Mouse (Mus musculus): ENCODE measurements around the gene Cabp7. TPM values are rescaled to one million over a fixed set of nuclear protein-coding genes. Genes with fewer than 3 reads are reported as not detected.

Cabp7 gene
- polyA plus RNA-seq, 1 experiment from 2014 or later, result 0.11 TPM

DNA sequence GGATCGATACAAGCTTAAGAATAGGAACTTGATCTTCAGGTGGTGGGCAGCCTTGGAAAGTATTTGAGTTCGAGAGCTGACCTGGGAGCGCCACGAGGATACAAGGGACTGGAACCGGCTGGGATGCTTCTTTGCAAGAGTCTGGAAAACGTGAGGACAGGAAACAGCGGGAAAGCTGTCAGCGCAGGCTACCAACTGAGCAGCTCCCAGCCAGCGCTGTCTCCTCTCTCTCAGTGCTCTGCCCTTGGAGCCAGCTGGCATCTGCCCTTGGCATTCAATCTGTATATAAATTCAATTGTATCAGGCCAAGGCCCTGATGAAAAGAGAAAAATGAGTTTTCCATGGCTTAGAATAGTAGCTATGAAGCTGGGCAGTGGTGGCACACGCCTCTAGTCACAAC is 55.4 kb downstream of the Cabp7 start:
- H3K4me3 ChIP-seq, result no peak overlapping the region
- H3K36me3 ChIP-seq, result no peaks in the 10 kb centered on the region
- no peak for DNase-seq (ENCODE audit: low spot score)
- 69% methylated on average over 10 of the region's 10 CpGs for WGBS
- H3K9me3 ChIP-seq (replicated peaks), result 0 out of 2 replicates have a peak, but pooled peaks cover 3% of the 10 kb centered on the region
- H3K27ac ChIP-seq (replicated peaks), result no peak overlapping the region
- H3K4me1 ChIP-seq, result no peaks in the 10 kb centered on the region
- H3K27me3 ChIP-seq (ENCODE audit: low read depth, poor library complexity, severe bottlenecking), result no peaks in the 10 kb centered on the region

DNA sequence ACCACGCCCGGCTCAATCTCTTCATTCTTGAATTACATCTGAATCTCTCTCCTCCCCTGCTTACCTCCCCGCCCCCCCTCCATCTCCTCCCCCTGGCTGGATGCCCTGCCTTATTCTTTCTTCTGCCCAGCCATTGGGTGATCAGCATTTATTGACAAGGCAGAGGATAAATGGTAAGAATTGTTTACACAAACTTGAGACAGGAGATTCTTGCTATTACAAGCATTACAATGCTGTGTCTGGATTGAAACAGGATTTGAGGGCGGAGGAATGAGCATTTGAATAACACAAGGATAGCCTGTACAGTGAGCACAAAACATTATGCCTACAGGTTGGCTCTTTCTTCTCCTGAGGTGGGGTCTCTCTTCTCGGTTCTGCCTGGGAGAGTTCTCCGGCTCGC is 56.2 kb downstream of the Cabp7 start:
- no peaks in the 10 kb centered on the region for H3K4me1 ChIP-seq
- no peak overlapping the region for H3K27ac ChIP-seq (replicated peaks)
- H3K27me3 ChIP-seq (ENCODE audit: low read depth, poor library complexity, severe bottlenecking), result no peaks in the 10 kb centered on the region
- 0 out of 2 replicates have a peak, but pooled peaks cover 3% of the 10 kb centered on the region for H3K9me3 ChIP-seq (replicated peaks)
- no peak overlapping the region for H3K4me3 ChIP-seq
- no peaks in the 10 kb centered on the region for H3K36me3 ChIP-seq
- WGBS, result 87% methylated on average over 7 of the region's 7 CpGs
- DNase-seq (ENCODE audit: low spot score), result no peak

GRCm38 (mm10) chr11:4688632-4689380 is 57.8 kb downstream of the Cabp7 start:
- no peaks in the 10 kb centered on the region for H3K27me3 ChIP-seq (ENCODE audit: low read depth, poor library complexity, severe bottlenecking)
- no peak for DNase-seq (ENCODE audit: low spot score)
- H3K9me3 ChIP-seq (replicated peaks), result no peaks in the 10 kb centered on the region
- WGBS, result 71% methylated on average over 11 of the region's 11 CpGs
- H3K36me3 ChIP-seq, result peaks cover 9% of the 10 kb centered on the region
- no peak overlapping the region for H3K4me3 ChIP-seq
- no peak overlapping the region for H3K27ac ChIP-seq (replicated peaks)
- H3K4me1 ChIP-seq, result no peaks in the 10 kb centered on the region

DNA sequence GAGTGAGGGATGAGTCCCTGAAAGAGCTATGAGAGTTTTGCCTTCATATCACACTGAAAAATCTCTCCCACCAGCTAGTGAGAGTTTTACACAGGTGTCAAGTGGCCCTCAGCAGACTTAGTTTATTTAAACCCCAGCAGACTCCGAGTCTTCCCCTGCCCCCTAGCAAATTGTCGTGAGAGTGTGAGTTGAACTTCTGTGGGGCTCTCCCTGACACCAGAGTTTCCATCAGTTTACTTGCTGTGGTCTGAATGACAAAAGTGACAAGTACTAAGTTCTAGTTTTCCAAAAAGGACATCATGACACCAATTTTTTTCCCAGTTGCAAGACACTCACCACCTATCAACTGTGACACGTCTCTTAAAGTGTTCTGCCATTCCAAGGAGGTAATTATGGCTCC is 58.7 kb downstream of the Cabp7 start:
- no peaks in the 10 kb centered on the region for H3K4me1 ChIP-seq
- no peak overlapping the region for H3K4me3 ChIP-seq
- peaks cover 18% of the 10 kb centered on the region for H3K36me3 ChIP-seq
- no peak overlapping the region for H3K27ac ChIP-seq (replicated peaks)
- H3K9me3 ChIP-seq (replicated peaks), result no peaks in the 10 kb centered on the region
- H3K27me3 ChIP-seq (ENCODE audit: low read depth, poor library complexity, severe bottlenecking), result no peaks in the 10 kb centered on the region
- 82% methylated on average over 3 of the region's 3 CpGs for WGBS
- DNase-seq (ENCODE audit: low spot score), result no peak

DNA sequence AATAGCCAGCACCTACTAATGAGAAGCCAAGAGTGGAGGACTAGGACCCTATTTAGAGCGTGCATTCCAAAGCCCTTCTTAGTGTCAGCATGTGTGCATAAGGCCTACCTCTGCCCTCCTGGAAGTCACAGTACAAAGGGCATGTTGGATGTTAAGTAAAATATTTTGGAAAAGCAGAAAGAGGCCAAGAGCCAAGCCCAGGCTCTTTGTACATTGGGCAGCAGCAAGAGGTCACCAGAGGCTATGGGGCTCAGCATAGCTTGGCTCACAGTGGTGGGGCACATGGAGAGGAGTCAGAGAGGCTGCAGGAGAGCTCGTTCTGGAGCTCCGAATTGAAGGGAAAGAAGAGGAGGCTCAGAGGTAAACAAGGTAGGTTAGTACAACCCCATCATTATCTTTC is 59.6 kb downstream of the Cabp7 start:
- H3K9me3 ChIP-seq (replicated peaks), result no peaks in the 10 kb centered on the region
- H3K4me1 ChIP-seq, result no peaks in the 10 kb centered on the region
- H3K4me3 ChIP-seq, result no peak overlapping the region
- DNase-seq (ENCODE audit: low spot score), result no peak
- H3K27ac ChIP-seq (replicated peaks), result no peak overlapping the region
- peaks cover 26% of the 10 kb centered on the region for H3K36me3 ChIP-seq
- no peaks in the 10 kb centered on the region for H3K27me3 ChIP-seq (ENCODE audit: low read depth, poor library complexity, severe bottlenecking)
- 64% methylated on average over 3 of the region's 3 CpGs for WGBS

Other genes with a start within 250 kb of the Cabp7 start
- 27.0 and 31.2 TPM in 2 replicates for gene Mtmr3, start 151.9 kb downstream of the Cabp7 start, polyA plus RNA-seq (2016; fragmentation: Nextera tagmentation; extraction: Ambion mirVana)
- gene Gm11032, start 126.7 kb downstream of the Cabp7 start, polyA plus RNA-seq (2016; fragmentation: Nextera tagmentation; extraction: Ambion mirVana), result not detected in 2 replicates
- 32.2 and 34.2 TPM in 2 replicates for gene Ascc2, start 109.0 kb downstream of the Cabp7 start, polyA plus RNA-seq (2016; fragmentation: Nextera tagmentation; extraction: Ambion mirVana)
- 639 and 680 TPM in 2 replicates for gene Uqcr10, start 42.4 kb downstream of the Cabp7 start, polyA plus RNA-seq (2016; fragmentation: Nextera tagmentation; extraction: Ambion mirVana)
- gene Zmat5, start 42.1 kb downstream of the Cabp7 start, polyA plus RNA-seq (2016; fragmentation: Nextera tagmentation; extraction: Ambion mirVana), result 83.9 and 86.7 TPM in 2 replicates
- gene Nf2, start 102.8 kb upstream of the Cabp7 start, polyA plus RNA-seq (2016; fragmentation: Nextera tagmentation; extraction: Ambion mirVana), result 55.5 and 65.1 TPM in 2 replicates
- 70.8 and 81.2 TPM in 2 replicates for gene Nipsnap1, start 127.2 kb upstream of the Cabp7 start, polyA plus RNA-seq (2016; fragmentation: Nextera tagmentation; extraction: Ambion mirVana)
- gene Thoc5, start 148.5 kb upstream of the Cabp7 start, polyA plus RNA-seq (2016; fragmentation: Nextera tagmentation; extraction: Ambion mirVana), result 54.9 and 57.9 TPM in 2 replicates
- 0.23 and 0.29 TPM in 2 replicates for gene Nefh, start 201.3 kb upstream of the Cabp7 start, polyA plus RNA-seq (2016; fragmentation: Nextera tagmentation; extraction: Ambion mirVana)
- gene Ap1b1, start 240.0 kb upstream of the Cabp7 start, polyA plus RNA-seq (2016; fragmentation: Nextera tagmentation; extraction: Ambion mirVana), result 62.2 and 68.4 TPM in 2 replicates